Comparison of ENCODE assay signal across 26 mouse cellular contexts in genomic region chr17:78354411-78354810, GRCm38 (mm10).
DNase-seq lines count a peak whose midpoint lies in the region; ATAC-seq and TF ChIP-seq lines count a peak whose summit lies in the region.
"Had no signal": no experiment of that assay in that cellular context is flagged by ENCODE, and none has a peak within 500 bp of the region (broad histone marks: within the 10 kb centered on the region; RNA-seq: fewer than 3 reads in every experiment).

No protein-coding gene starts in this region.

- WGBS in heart, embryonic 13.5 days, result 76% methylated on average over 2 of the region's 2 CpGs
- 79% methylated on average over 2 of the region's 2 CpGs for WGBS in midbrain, embryonic 16.5 days
- 77% methylated on average over 2 of the region's 2 CpGs for WGBS in midbrain, embryonic 15.5 days
- WGBS in hindbrain, embryonic 14.5 days, result 79% methylated on average over 2 of the region's 2 CpGs

- H3K36me3 ChIP-seq in heart, embryonic 13.5 days, result peaks cover 9% of the 10 kb centered on the region
- no peaks in the 10 kb centered on the region; the same call in 1 of the 2 replicates for H3K36me3 ChIP-seq in midbrain, embryonic 16.5 days (ENCODE audit: control insufficient read depth, insufficient read depth, low read length)
- no peaks in the 10 kb centered on the region; the same call in 1 of the 2 replicates for H3K36me3 ChIP-seq in midbrain, embryonic 15.5 days (replicated peaks)
- peaks cover 13% of the 10 kb centered on the region for H3K36me3 ChIP-seq in hindbrain, embryonic 14.5 days (replicated peaks; ENCODE audit: control insufficient read depth, insufficient read depth)
- H3K36me3 ChIP-seq: forebrain, embryonic 15.5 days had no signal

- no peak for DNase-seq in gastrocnemius, adult 2 months
- no peak for DNase-seq in gastrocnemius, postnatal 14 days
- DNase-seq in heart, postnatal 4 days, result no peak
- DNase-seq in hindbrain, embryonic 14.5 days (ENCODE audit: low spot score), result no peak
- no peak for DNase-seq in cerebellum, postnatal 25 days
- DNase-seq: adrenal gland, adult 8-10 months; cerebellum, adult 11-12 months; cerebellum, adult 9-11 months; kidney, adult 9 months; kidney, postnatal 10 days; layer of hippocampus, postnatal 36 days; left cerebral cortex, postnatal 4 days; liver, postnatal 0 days; lung, postnatal 4 days; spleen, adult 18-20 months; thymus, postnatal 14 days had no signal

- ATAC-seq in heart, embryonic 13.5 days (ENCODE audit: extremely low read depth, insufficient number of reproducible peaks, low FRiP score, low TSS enrichment), result no peak
- ATAC-seq in midbrain, embryonic 16.5 days, result no peak
- ATAC-seq in midbrain, embryonic 15.5 days (replicated peaks), result no peak
- no peak for ATAC-seq in hindbrain, embryonic 14.5 days (ENCODE audit: low FRiP score)
- ATAC-seq: forebrain, embryonic 15.5 days; intestine, postnatal 0 days; liver, embryonic 12.5 days; liver, postnatal 0 days had no signal

- TF ChIP-seq CTCF in gastrocnemius, adult 2 months (IDR thresholded peaks at IDR 0.05), result no peak

- H3K27ac ChIP-seq in gastrocnemius, adult 2 months, result peak overlapping the region; percentile 66
- peak overlapping the region; percentile 6 for H3K27ac ChIP-seq in heart, embryonic 13.5 days (replicated peaks)
- H3K27ac ChIP-seq in midbrain, embryonic 16.5 days (ENCODE audit: low read length), result peak overlapping the region; percentile 9; the same call in 1 of the 2 replicates
- no peak overlapping the region for H3K27ac ChIP-seq in midbrain, embryonic 15.5 days
- H3K27ac ChIP-seq in hindbrain, embryonic 14.5 days, result peak overlapping the region; percentile 20
- H3K27ac ChIP-seq: embryonic facial prominence, embryonic 13.5 days; forebrain, embryonic 10.5 days; forebrain, embryonic 15.5 days; liver, embryonic 12.5 days had no signal

- no peaks in the 10 kb centered on the region for H3K9me3 ChIP-seq in heart, embryonic 13.5 days
- no peaks in the 10 kb centered on the region for H3K9me3 ChIP-seq in midbrain, embryonic 16.5 days (replicated peaks; ENCODE audit: control insufficient read depth, low read length, poor library complexity, severe bottlenecking)
- H3K9me3 ChIP-seq in midbrain, embryonic 15.5 days, result no peaks in the 10 kb centered on the region
- H3K9me3 ChIP-seq in hindbrain, embryonic 14.5 days (ENCODE audit: control insufficient read depth, low read length), result no peaks in the 10 kb centered on the region
- H3K9me3 ChIP-seq: embryonic facial prominence, embryonic 13.5 days; forebrain, embryonic 10.5 days; forebrain, embryonic 15.5 days; liver, embryonic 12.5 days had no signal

- H3K27me3 ChIP-seq in heart, embryonic 13.5 days (replicated peaks), result no peaks in the 10 kb centered on the region
- H3K27me3 ChIP-seq in midbrain, embryonic 16.5 days (ENCODE audit: control insufficient read depth, insufficient read depth, low read depth, low read length), result no peaks in the 10 kb centered on the region
- H3K27me3 ChIP-seq in midbrain, embryonic 15.5 days (replicated peaks), result no peaks in the 10 kb centered on the region
- H3K27me3 ChIP-seq in hindbrain, embryonic 14.5 days (ENCODE audit: control insufficient read depth, insufficient read depth, low read length), result no peaks in the 10 kb centered on the region
- H3K27me3 ChIP-seq: CH12.LX; embryonic facial prominence, embryonic 13.5 days; forebrain, embryonic 15.5 days; liver, embryonic 12.5 days had no signal

- H3K4me3 ChIP-seq in gastrocnemius, adult 2 months, result peak overlapping the region; percentile 3; the same call in 1 of the 2 replicates
- no peak overlapping the region for H3K4me3 ChIP-seq in heart, embryonic 13.5 days
- H3K4me3 ChIP-seq in midbrain, embryonic 16.5 days (ENCODE audit: low read depth, low read length), result no peak overlapping the region
- H3K4me3 ChIP-seq in midbrain, embryonic 15.5 days, result no peak overlapping the region
- no peak overlapping the region for H3K4me3 ChIP-seq in hindbrain, embryonic 14.5 days (replicated peaks; ENCODE audit: low read length)
- H3K4me3 ChIP-seq: embryonic facial prominence, embryonic 13.5 days; forebrain, embryonic 10.5 days; forebrain, embryonic 15.5 days; liver, embryonic 12.5 days; myocyte had no signal

- no peak overlapping the region for H3K4me2 ChIP-seq in heart, embryonic 13.5 days
- H3K4me2 ChIP-seq in midbrain, embryonic 16.5 days (ENCODE audit: low read length), result no peak overlapping the region
- H3K4me2 ChIP-seq in midbrain, embryonic 15.5 days, result no peak overlapping the region
- H3K4me2 ChIP-seq in hindbrain, embryonic 14.5 days (replicated peaks), result no peak overlapping the region
- H3K4me2 ChIP-seq: embryonic facial prominence, embryonic 13.5 days; forebrain, embryonic 15.5 days; liver, embryonic 12.5 days had no signal

- H3K9ac ChIP-seq in heart, embryonic 13.5 days, result no peak overlapping the region
- no peak overlapping the region for H3K9ac ChIP-seq in midbrain, embryonic 16.5 days (ENCODE audit: low read depth, low read length)
- H3K9ac ChIP-seq in midbrain, embryonic 15.5 days, result no peak overlapping the region
- H3K9ac ChIP-seq in hindbrain, embryonic 14.5 days, result peak overlapping the region; percentile 17; the same call in 1 of the 2 replicates
- H3K9ac ChIP-seq: embryonic facial prominence, embryonic 13.5 days; forebrain, embryonic 15.5 days; liver, embryonic 12.5 days; liver, postnatal 0 days had no signal

- intact Hi-C loops in gastrocnemius, adult 2 months (cut with DNase I), result no loop called here
- intact Hi-C loops in gastrocnemius, postnatal 14 days (cut with DNase I; ENCODE audit: low total_unique reads), result no loop called here

- H3K4me1 ChIP-seq in heart, embryonic 13.5 days, result peaks cover 26% of the 10 kb centered on the region
- H3K4me1 ChIP-seq in midbrain, embryonic 16.5 days (ENCODE audit: control insufficient read depth, insufficient read depth, low read length), result peaks cover 7% of the 10 kb centered on the region; the same call in 1 of the 2 replicates
- peaks cover 10% of the 10 kb centered on the region; the same call in 1 of the 2 replicates for H3K4me1 ChIP-seq in midbrain, embryonic 15.5 days
- H3K4me1 ChIP-seq in hindbrain, embryonic 14.5 days (replicated peaks; ENCODE audit: control insufficient read depth, insufficient read depth, low read length), result peaks cover 19% of the 10 kb centered on the region
- H3K4me1 ChIP-seq: liver, embryonic 12.5 days had no signal
